Mouse (Mus musculus) intestine, postnatal 0 days (tissue): ENCODE measurements at regions not wholly inside any gene's neighbourhood (a gene's known extent, or its start where the extent isn't known, plus 50 kb on each side); places are given as distances from the start of the nearest gene placed in this dataset.
A peak's percentile ranks its signal among the peaks of the same experiment; 100 is the strongest.

ENCODE experiments used
- ATAC-seq: fragments of 200-750 bp; cut with Nextera tagmentation; 2 replicates; pipeline ENCODE4 v1.8.0; 2017; ENCODE audit warnings: mild to moderate bottlenecking, moderate TSS enrichment, moderate library complexity
- H3K27ac ChIP-seq: fragments of 300-500 bp; sonication (generic); 2 replicates; pipeline ENCODE4 v1.5.1; 2014; ENCODE audit warnings: mild to moderate bottlenecking, low read depth, low read length, moderate library complexity
- H3K27me3 ChIP-seq: fragments of 300-500 bp; sonication (generic); replicated peaks from 2 replicates; pipeline ENCODE4 v1.6.1; 2014; ENCODE audit warnings: low read length, mixed read lengths; ENCODE audit not compliant: control insufficient read depth, insufficient read depth
- H3K36me3 ChIP-seq: fragments of 300-500 bp; sonication (generic); 2 replicates; pipeline ENCODE4 v1.6.1; 2014; ENCODE audit warnings: mild to moderate bottlenecking, moderate library complexity; ENCODE audit not compliant: control insufficient read depth, insufficient read depth
- H3K4me1 ChIP-seq: fragments of 300-500 bp; sonication (generic); replicated peaks from 2 replicates; pipeline ENCODE4 v1.6.1; 2014; ENCODE audit warnings: antibody characterized with exemption, low read length, mixed read lengths; ENCODE audit not compliant: control insufficient read depth, insufficient read depth
- H3K4me2 ChIP-seq: fragments of 300-500 bp; sonication (generic); replicated peaks from 2 replicates; pipeline ENCODE4 v1.6.1; 2014; ENCODE audit warnings: low read depth, mild to moderate bottlenecking, moderate library complexity
- H3K4me3 ChIP-seq: fragments of 300-500 bp; sonication (generic); 2 replicates; pipeline ENCODE4 v1.5.1; 2014; ENCODE audit warnings: low read depth, low read length
- H3K9ac ChIP-seq: fragments of 300-500 bp; sonication (generic); 2 replicates; pipeline ENCODE4 v1.6.1; 2014; ENCODE audit warnings: mild to moderate bottlenecking, low read depth, low read length
- H3K9me3 ChIP-seq: fragments of 300-500 bp; sonication (generic); 2 replicates; pipeline ENCODE4 v1.6.1; 2016; ENCODE audit warnings: mixed run types; ENCODE audit not compliant: control insufficient read depth
- CTCF ChIP-seq: sonication (generic); IDR thresholded peaks from 2 replicates; pipeline ENCODE4 v1.5.1; 2016; ENCODE audit warnings: low read depth, mild to moderate bottlenecking, control low read depth, antibody characterized with exemption, moderate library complexity
- WGBS: fragments of 180-500 bp; shearing (Covaris S2); extraction: QIAGEN DNeasy Blood & Tissue Kit; methylation state at CpG from one replicate; pipeline ENCODE4 v1.1.7; 2014; 5-methylcytosine and 5-hydroxymethylcytosine counted together

DNA sequence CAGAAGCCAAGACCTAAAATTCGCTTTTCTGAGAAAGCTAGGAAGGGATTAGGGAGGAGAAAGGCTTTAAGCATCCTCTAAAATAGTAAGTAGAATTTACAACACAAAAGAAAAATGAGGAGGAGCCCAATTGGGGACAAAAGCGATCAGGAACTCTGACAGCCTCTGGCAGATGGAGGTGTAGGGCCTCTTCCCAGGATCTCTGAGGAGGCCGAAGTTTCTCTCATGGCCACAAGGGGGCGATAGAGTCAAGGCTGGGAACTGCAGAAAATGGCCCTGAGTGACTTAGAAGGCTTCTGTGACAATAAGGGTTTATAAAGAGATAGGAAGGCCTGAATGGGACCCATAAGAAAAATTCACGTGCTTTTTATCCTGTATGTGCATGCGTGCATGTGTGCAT, 77.8 kb upstream of the Grin2a start:
- Histone ChIP-seq H3K27me3 (no peaks in the 10 kb centered on the region), H3K36me3 (no peaks in the 10 kb centered on the region), H3K4me2 (no peak overlapping the region), H3K9me3 (no peaks in the 10 kb centered on the region), H3K4me1 (no peaks in the 10 kb centered on the region), H3K27ac (no peak overlapping the region), H3K9ac (no peak overlapping the region), H3K4me3 (no peak overlapping the region)
- no peak for ATAC-seq
- WGBS = 34% methylated on average over 6 of the region's 6 CpGs
- peak; percentile 87 for TF ChIP-seq CTCF

DNA sequence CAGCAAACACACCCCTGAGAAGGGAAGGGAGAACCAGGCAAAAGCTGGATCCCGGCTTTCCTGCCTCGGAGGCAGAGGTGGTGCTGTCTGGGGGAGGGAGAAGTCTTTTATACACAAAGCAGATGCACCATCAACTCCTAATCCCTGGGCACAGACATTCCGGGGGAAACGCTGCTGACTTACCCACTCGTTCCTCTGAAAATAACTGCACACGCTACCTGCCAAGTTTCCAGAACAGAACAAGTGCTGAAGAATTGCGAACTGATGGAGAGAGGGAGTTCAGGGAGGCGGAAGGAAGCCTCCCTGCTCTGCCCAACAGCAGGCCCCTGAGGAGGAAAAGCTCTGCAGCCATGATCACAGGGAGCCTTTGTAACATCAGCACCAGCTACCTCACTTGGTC, 68.1 kb upstream of the Grin2a start:
- H3K36me3 ChIP-seq = no peaks in the 10 kb centered on the region
- no peak overlapping the region for H3K4me2 ChIP-seq
- H3K27me3 ChIP-seq = no peaks in the 10 kb centered on the region
- 61% methylated on average over 8 of the region's 8 CpGs for WGBS
- no peaks in the 10 kb centered on the region for H3K4me1 ChIP-seq
- TF ChIP-seq CTCF = no peak
- no peak overlapping the region for H3K27ac ChIP-seq
- no peak overlapping the region for H3K4me3 ChIP-seq
- no peak for ATAC-seq
- H3K9ac ChIP-seq = no peak overlapping the region
- H3K9me3 ChIP-seq = no peaks in the 10 kb centered on the region

DNA sequence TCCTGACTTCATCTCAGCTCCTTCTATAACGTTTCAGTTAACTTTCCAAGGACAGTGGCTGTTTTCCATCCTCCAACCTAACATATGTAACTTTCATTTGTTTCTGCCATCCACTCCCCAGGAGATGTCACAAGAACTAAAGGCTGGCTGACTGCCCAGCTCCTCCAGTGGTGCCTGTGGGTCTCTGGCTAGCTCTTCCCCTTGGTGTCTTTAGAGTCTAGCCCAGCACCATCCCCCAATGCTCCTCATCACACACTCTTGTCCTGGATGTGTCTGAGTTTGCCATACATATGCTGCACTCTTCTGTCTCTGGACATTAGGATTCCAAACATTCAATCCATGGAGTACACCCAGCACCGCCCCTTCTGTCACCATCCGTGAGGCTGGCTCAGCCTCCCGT, 62.7 kb upstream of the Grin2a start:
- no peaks in the 10 kb centered on the region for H3K4me1 ChIP-seq
- H3K9ac ChIP-seq = no peak overlapping the region
- H3K27me3 ChIP-seq = no peaks in the 10 kb centered on the region
- 59% methylated on average over 4 of the region's 4 CpGs for WGBS
- H3K4me2 ChIP-seq = no peak overlapping the region
- H3K36me3 ChIP-seq = no peaks in the 10 kb centered on the region
- H3K9me3 ChIP-seq = no peaks in the 10 kb centered on the region
- ATAC-seq = no peak
- H3K27ac ChIP-seq = no peak overlapping the region
- H3K4me3 ChIP-seq = no peak overlapping the region
- no peak for TF ChIP-seq CTCF
